Comparison of ENCODE assay signal across 28 mouse cellular contexts in genomic region chr3:99749725-99750124, GRCm38 (mm10).
DNase-seq lines count a peak whose midpoint lies in the region; ATAC-seq and TF ChIP-seq lines count a peak whose summit lies in the region.
"Had no signal": no experiment of that assay in that cellular context is flagged by ENCODE, and none has a peak within 500 bp of the region (broad histone marks: within the 10 kb centered on the region; RNA-seq: fewer than 3 reads in every experiment).

No protein-coding gene starts in this region.

- TF ChIP-seq CTCF in kidney, postnatal 0 days (IDR thresholded peaks at IDR 0.05; ENCODE audit: low read depth), result no peak

- H3K36me3 ChIP-seq in kidney, postnatal 0 days (ENCODE audit: insufficient read depth, low read length), result no peaks in the 10 kb centered on the region
- no peaks in the 10 kb centered on the region for H3K36me3 ChIP-seq in limb, embryonic 10.5 days
- H3K36me3 ChIP-seq in limb, embryonic 14.5 days (ENCODE audit: control insufficient read depth, insufficient read depth, low read length), result no peaks in the 10 kb centered on the region
- H3K36me3 ChIP-seq in hindbrain, embryonic 16.5 days (ENCODE audit: control insufficient read depth, insufficient read depth, low read length), result no peaks in the 10 kb centered on the region
- H3K36me3 ChIP-seq in midbrain, embryonic 15.5 days (replicated peaks), result no peaks in the 10 kb centered on the region
- H3K36me3 ChIP-seq: embryonic facial prominence, embryonic 12.5 days; hindbrain, embryonic 13.5 days; liver, embryonic 15.5 days; midbrain, embryonic 10.5 days; neural tube, embryonic 13.5 days had no signal

- H3K27me3 ChIP-seq in kidney, postnatal 0 days (ENCODE audit: insufficient read depth, low read length), result no peaks in the 10 kb centered on the region
- H3K27me3 ChIP-seq in limb, embryonic 10.5 days (ENCODE audit: low read depth, poor library complexity, severe bottlenecking), result no peaks in the 10 kb centered on the region
- H3K27me3 ChIP-seq in limb, embryonic 14.5 days (ENCODE audit: control insufficient read depth, insufficient read depth, low read length), result no peaks in the 10 kb centered on the region
- H3K27me3 ChIP-seq in hindbrain, embryonic 16.5 days (replicated peaks; ENCODE audit: control insufficient read depth, insufficient read depth, low read length), result no peaks in the 10 kb centered on the region
- no peaks in the 10 kb centered on the region for H3K27me3 ChIP-seq in midbrain, embryonic 15.5 days (replicated peaks)
- H3K27me3 ChIP-seq: embryonic facial prominence, embryonic 12.5 days; hindbrain, embryonic 13.5 days; liver, embryonic 15.5 days; neural tube, embryonic 13.5 days had no signal

- H3K4me1 ChIP-seq in kidney, postnatal 0 days (replicated peaks; ENCODE audit: insufficient read depth, low read length), result no peaks in the 10 kb centered on the region
- H3K4me1 ChIP-seq in limb, embryonic 10.5 days, result peaks cover 48% of the 10 kb centered on the region
- peaks cover 8% of the 10 kb centered on the region; the same call in 1 of the 2 replicates for H3K4me1 ChIP-seq in limb, embryonic 14.5 days (ENCODE audit: control insufficient read depth, insufficient read depth, low read length)
- no peaks in the 10 kb centered on the region for H3K4me1 ChIP-seq in hindbrain, embryonic 16.5 days (ENCODE audit: control insufficient read depth, insufficient read depth, low read depth, low read length)
- H3K4me1 ChIP-seq in midbrain, embryonic 15.5 days, result no peaks in the 10 kb centered on the region
- H3K4me1 ChIP-seq: embryonic facial prominence, embryonic 12.5 days; hindbrain, embryonic 13.5 days; liver, embryonic 15.5 days; midbrain, embryonic 10.5 days; neural tube, embryonic 13.5 days had no signal

- no peaks in the 10 kb centered on the region for H3K9me3 ChIP-seq in kidney, postnatal 0 days (replicated peaks; ENCODE audit: low read length)
- no peaks in the 10 kb centered on the region for H3K9me3 ChIP-seq in limb, embryonic 10.5 days (replicated peaks)
- H3K9me3 ChIP-seq in limb, embryonic 14.5 days (ENCODE audit: control insufficient read depth, low read length), result no peaks in the 10 kb centered on the region
- H3K9me3 ChIP-seq in hindbrain, embryonic 16.5 days (ENCODE audit: control insufficient read depth, low read length), result no peaks in the 10 kb centered on the region
- H3K9me3 ChIP-seq in midbrain, embryonic 15.5 days, result no peaks in the 10 kb centered on the region
- H3K9me3 ChIP-seq: embryonic facial prominence, embryonic 12.5 days; hindbrain, embryonic 13.5 days; midbrain, embryonic 10.5 days; neural tube, embryonic 13.5 days had no signal

- H3K27ac ChIP-seq in kidney, postnatal 0 days, result no peak overlapping the region
- peak overlapping the region; percentile 80 for H3K27ac ChIP-seq in limb, embryonic 10.5 days
- H3K27ac ChIP-seq in limb, embryonic 14.5 days (replicated peaks; ENCODE audit: low read depth, low read length), result no peak overlapping the region
- H3K27ac ChIP-seq in hindbrain, embryonic 16.5 days (ENCODE audit: low read depth, low read length), result no peak overlapping the region
- no peak overlapping the region for H3K27ac ChIP-seq in midbrain, embryonic 15.5 days
- H3K27ac ChIP-seq: embryonic facial prominence, embryonic 12.5 days; hindbrain, embryonic 13.5 days; liver, embryonic 15.5 days; midbrain, embryonic 10.5 days; neural tube, embryonic 13.5 days had no signal

- DNase-seq in gastrocnemius, adult 18-20 months (ENCODE audit: low spot score), result peak; percentile 7
- DNase-seq in gastrocnemius, postnatal 36 days, result no peak
- peak; percentile 57 for DNase-seq in kidney, postnatal 0 days (ENCODE audit: low spot score)
- DNase-seq in kidney, postnatal 14 days, result no peak
- peak; percentile 65 for DNase-seq in limb, embryonic 10.5 days (ENCODE audit: low spot score)
- peak; percentile 64 for DNase-seq in limb, embryonic 14.5 days (ENCODE audit: low spot score)
- DNase-seq: adrenal gland, postnatal 14 days; cerebellum, adult 11 months; cerebellum, adult 9-11 months; gastrocnemius, postnatal 25 days; heart, adult 18-20 months; heart, postnatal 4 days; lung, embryonic 14.5 days; lung, postnatal 14 days; thymus, adult 2 months; thymus, postnatal 4 days had no signal

- H3K4me3 ChIP-seq in kidney, postnatal 0 days (replicated peaks; ENCODE audit: low read depth, low read length), result no peak overlapping the region
- no peak overlapping the region for H3K4me3 ChIP-seq in limb, embryonic 10.5 days
- H3K4me3 ChIP-seq in limb, embryonic 14.5 days (replicated peaks; ENCODE audit: low read length), result no peak overlapping the region
- no peak overlapping the region for H3K4me3 ChIP-seq in hindbrain, embryonic 16.5 days (ENCODE audit: low read length)
- no peak overlapping the region for H3K4me3 ChIP-seq in midbrain, embryonic 15.5 days
- H3K4me3 ChIP-seq: embryonic facial prominence, embryonic 12.5 days; erythroblast, embryonic 14.5 days; hindbrain, embryonic 13.5 days; liver, embryonic 15.5 days; midbrain, embryonic 10.5 days; neural tube, embryonic 13.5 days had no signal

- ATAC-seq in kidney, postnatal 0 days (replicated peaks; ENCODE audit: low FRiP score, low read depth), result no peak
- no peak for ATAC-seq in limb, embryonic 14.5 days (ENCODE audit: low FRiP score, low read depth)
- no peak for ATAC-seq in hindbrain, embryonic 16.5 days
- no peak for ATAC-seq in midbrain, embryonic 15.5 days (replicated peaks)
- ATAC-seq: CD4-positive, CD25-positive, alpha-beta regulatory T cell, adult 4 months; forebrain, embryonic 16.5 days; intestine, postnatal 0 days had no signal

- no peak for TF ChIP-seq POLR2A in limb, embryonic 14.5 days (IDR thresholded peaks at IDR 0.05; ENCODE audit: borderline replicate concordance, extremely low read depth, insufficient read depth, insufficient read length)

- intact Hi-C loops in gastrocnemius, postnatal 36 days (cut with DNase I), result loop anchor here (10.0 kb wide), 1 partner anchor 515 kb away; no protein-coding TSS in a partner anchor

- H3K4me2 ChIP-seq in kidney, postnatal 0 days (ENCODE audit: low read length), result peak overlapping the region; percentile 26; the same call in 1 of the 2 replicates
- peak overlapping the region; percentile 33 for H3K4me2 ChIP-seq in limb, embryonic 14.5 days (replicated peaks; ENCODE audit: low read depth, low read length, severe bottlenecking)
- no peak overlapping the region for H3K4me2 ChIP-seq in hindbrain, embryonic 16.5 days (ENCODE audit: low read length)
- no peak overlapping the region for H3K4me2 ChIP-seq in midbrain, embryonic 15.5 days
- H3K4me2 ChIP-seq: embryonic facial prominence, embryonic 12.5 days; heart, embryonic 11.5 days; hindbrain, embryonic 13.5 days; liver, embryonic 15.5 days; lung, embryonic 14.5 days; neural tube, embryonic 13.5 days had no signal

- H3K9ac ChIP-seq in kidney, postnatal 0 days (ENCODE audit: low read depth, low read length), result no peak overlapping the region
- no peak overlapping the region for H3K9ac ChIP-seq in limb, embryonic 14.5 days (ENCODE audit: low read depth, low read length, severe bottlenecking)
- H3K9ac ChIP-seq in hindbrain, embryonic 16.5 days (ENCODE audit: low read depth, low read length), result no peak overlapping the region
- H3K9ac ChIP-seq in midbrain, embryonic 15.5 days, result no peak overlapping the region
- H3K9ac ChIP-seq: embryonic facial prominence, embryonic 12.5 days; hindbrain, embryonic 13.5 days; liver, embryonic 15.5 days; lung, embryonic 14.5 days; neural tube, embryonic 13.5 days had no signal

- 20% methylated on average over 8 of the region's 8 CpGs for WGBS in kidney, postnatal 0 days
- 42% methylated on average over 8 of the region's 8 CpGs for WGBS in limb, embryonic 10.5 days
- WGBS in limb, embryonic 14.5 days, result 21% methylated on average over 8 of the region's 8 CpGs
- 85% methylated on average over 8 of the region's 8 CpGs for WGBS in hindbrain, embryonic 16.5 days
- WGBS in midbrain, embryonic 15.5 days, result 92% methylated on average over 8 of the region's 8 CpGs

Comparison
In these comparisons a context has a peak if more than half of its experiments do, and no peak if none do; other contexts are left out.
1. DNase-seq: peak in gastrocnemius, adult 18-20 months (single experiment), kidney, postnatal 0 days (single experiment), limb, embryonic 10.5 days (single experiment) and limb, embryonic 14.5 days (single experiment); none in gastrocnemius, postnatal 36 days (0 of 2) and kidney, postnatal 14 days (single experiment).
2. H3K4me2 ChIP-seq: peak in kidney, postnatal 0 days (single experiment) and limb, embryonic 14.5 days (single experiment); none in hindbrain, embryonic 16.5 days (single experiment) and midbrain, embryonic 15.5 days (single experiment).